Mouse (Mus musculus): ENCODE data around the gene Washc3.

DNA sequence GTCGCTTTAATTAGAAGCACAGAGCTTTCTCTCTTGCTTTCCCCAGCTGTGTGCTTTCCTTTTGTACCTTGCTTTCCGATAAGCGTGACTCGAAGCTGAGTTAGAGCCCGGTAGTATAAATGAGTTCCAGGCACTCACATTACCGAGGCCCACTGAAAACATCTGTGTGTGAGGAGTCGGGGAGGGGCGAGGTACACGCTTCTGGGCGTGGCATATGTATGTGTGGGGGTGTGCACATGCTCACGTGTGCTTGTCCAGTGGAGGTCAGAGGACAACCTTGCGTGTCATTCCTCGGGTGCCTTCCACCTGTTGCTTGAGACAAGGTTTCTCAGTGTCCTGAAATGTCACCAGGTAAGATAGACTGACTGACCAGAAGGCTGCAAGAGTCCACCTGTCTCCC is 43.8 kb downstream of the Washc3 start:
- TF ChIP-seq CTCF (IDR thresholded peaks at IDR 0.05; ENCODE audit: low read depth, low read length) (no peak), GATA1 (IDR thresholded peaks at IDR 0.05; ENCODE audit: borderline replicate concordance, low read length) (no peak), GATA2 (IDR thresholded peaks at IDR 0.05; ENCODE audit: borderline replicate concordance, low read depth, low read length) (no peak), POLR2AphosphoS5 (IDR thresholded peaks at IDR 0.05; ENCODE audit: insufficient replicate concordance, low read depth, low read length) (no peak)
